Mouse (Mus musculus) lung, postnatal 14 days (tissue): ENCODE measurements around the gene Olfr733.

Source experiments
- DNase-seq: peaks from one replicate; pipeline ENCODE4 v3.0.0; 2021

Olfr733 gene

GRCm38 (mm10) chr14:50301422-50301821 lies at the start of gene Olfr733:
Gene Olfr733 (minus strand): TSS chr14:50301522.
- DNase-seq = no peak

GRCm38 (mm10) chr14:50348796-50349195 lies 47.5 kb upstream of the Olfr733 start, which contains the start of gene Olfr735:
Gene Olfr735 (minus strand): TSS chr14:50348872.
- DNase-seq = no peak

DNA sequence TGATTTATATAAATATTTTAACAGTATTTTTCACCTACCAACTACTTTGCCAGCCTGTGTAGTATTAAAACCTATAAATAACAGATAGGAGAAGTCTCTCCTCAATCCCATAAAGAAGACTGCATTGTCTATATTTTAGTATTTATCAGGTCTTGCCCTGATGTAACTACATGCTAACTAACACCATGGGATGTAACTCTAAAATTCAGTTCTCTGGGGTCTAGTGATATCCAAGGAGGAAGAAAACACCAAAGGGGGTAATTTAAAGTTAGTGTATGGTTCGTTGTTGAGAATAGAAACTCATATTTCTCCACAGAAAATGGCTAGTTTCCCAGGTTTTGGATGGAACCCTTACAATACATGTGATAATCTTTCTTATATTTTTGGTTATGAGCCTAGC lies 25.3 kb upstream of the Olfr733 start, which contains the start of gene Olfr734:
Gene Olfr734, minus strand, starts transcription at position 101 of the 400 bp plus-strand sequence.
- no peak for DNase-seq

DNA sequence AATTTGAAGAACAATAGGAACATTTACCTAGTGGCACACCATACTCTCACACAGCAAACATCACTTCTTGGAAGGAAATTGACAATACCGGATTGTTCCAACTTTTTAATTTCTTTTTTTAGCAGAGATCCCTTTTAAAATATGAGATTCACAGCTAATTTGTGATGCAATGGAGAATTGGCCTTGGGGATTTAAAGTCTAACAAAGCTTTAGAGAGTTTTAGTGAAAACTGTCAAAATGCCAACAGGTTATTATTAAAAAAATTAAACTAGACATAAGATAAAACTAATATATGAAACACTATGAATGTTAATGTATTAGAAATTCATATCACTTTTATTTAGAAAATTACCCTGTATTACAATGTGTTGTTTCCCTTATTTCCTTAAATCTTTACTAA lies 17.2 kb downstream of the Olfr733 start, which contains the start of gene Olfr732:
Gene Olfr732, minus strand, starts transcription at position 101 of the 400 bp plus-strand sequence.
- DNase-seq = no peak
